Mouse (Mus musculus) testis, adult 2 months (tissue): ENCODE data around the gene 4930452B06Rik.

Experiments
- CTCF ChIP-seq: fragments of 200-500 bp; IDR thresholded peaks from 2 replicates; pipeline ENCODE4 v1.5.1; 2012; ENCODE audit warnings: low read depth, mild to moderate bottlenecking, inconsistent platforms, low read length, moderate library complexity; ENCODE audit not compliant: control insufficient read depth, insufficient read depth, insufficient replicate concordance
- POLR2A ChIP-seq: fragments of 200-500 bp; IDR thresholded peaks from 2 replicates; pipeline ENCODE4 v1.6.1; 2012; ENCODE audit warnings: low read depth, mild to moderate bottlenecking, inconsistent platforms, low read length, moderate library complexity; ENCODE audit not compliant: control insufficient read depth

- TF ChIP-seq CTCF: no peak
- no peak for TF ChIP-seq POLR2A
Measured at GRCm38 (mm10) chr14:8504206-8504605, 161.8 kb downstream of the 4930452B06Rik start.
